Mouse (Mus musculus) heart, postnatal 0 days (tissue): ENCODE results near the gene Mysm1.

Experiments used
- CTCF ChIP-seq: IDR thresholded peaks from 2 replicates; pipeline ENCODE4 v1.5.1; 2016; ENCODE audit warnings: antibody characterized with exemption, control low read depth, low read depth
- EP300 ChIP-seq: IDR thresholded peaks from 2 replicates; pipeline ENCODE4 v1.6.1; 2016; ENCODE audit warnings: antibody characterized with exemption, low read depth

- TF ChIP-seq EP300: no peak
- TF ChIP-seq CTCF: no peak
Measured at GRCm38 (mm10) chr4:94987725-94988124, 8.8 kb upstream of the Mysm1 start.
